Mouse (Mus musculus) myocyte (in vitro differentiated cells): Measurements from ENCODE around the gene Auts2. TPM values are rescaled to one million over a fixed set of nuclear protein-coding genes. Genes with fewer than 3 reads are reported as not detected.

ENCODE experiments used
- H3K27me3 ChIP-seq: one replicate; pipeline ENCODE4 v1.6.1; 2011; ENCODE audit not compliant: control insufficient read depth, insufficient read depth, insufficient read length
- H3K36me3 ChIP-seq: one replicate; pipeline ENCODE4 v1.6.1; 2011; ENCODE audit not compliant: control insufficient read depth, insufficient read depth
- H3K4me2 ChIP-seq: one replicate; pipeline ENCODE4 v1.6.1; 2011; ENCODE audit warnings: low read depth, control low read depth
- H3K4me3 ChIP-seq: one replicate; pipeline ENCODE4 v1.5.1; 2011; ENCODE audit warnings: mild to moderate bottlenecking, control low read depth, moderate library complexity
- H3K79me2 ChIP-seq: one replicate; pipeline ENCODE4 v1.6.1; 2011; ENCODE audit not compliant: control insufficient read depth, insufficient read depth
- H3ac ChIP-seq: one replicate; pipeline ENCODE4 v1.6.1; 2011; ENCODE audit not compliant: control insufficient read depth, insufficient read length
- CEBPB ChIP-seq: IDR thresholded peaks from 2 replicates; pipeline ENCODE4 v1.6.1; 2011; ENCODE audit warnings: mild to moderate bottlenecking, moderate library complexity; ENCODE audit not compliant: poor library complexity, insufficient read depth, severe bottlenecking
- E2F4 ChIP-seq: IDR thresholded peaks from one replicate; pipeline ENCODE4 v1.6.1; 2011; ENCODE audit warnings: mild to moderate bottlenecking, control low read depth, moderate library complexity; ENCODE audit not compliant: insufficient read depth
- MAX ChIP-seq: IDR thresholded peaks from one replicate; pipeline ENCODE4 v1.6.1; 2011; ENCODE audit warnings: low read depth, mild to moderate bottlenecking, control low read depth
- MYOD1 ChIP-seq, 3 experiments: IDR thresholded peaks; one replicate each; pipeline ENCODE4 v1.6.1; 2011; ENCODE audit warnings: control low read depth in 2 of 3, low read depth in 2 of 3, mild to moderate bottlenecking in 2 of 3, moderate library complexity in 1 of 3; ENCODE audit not compliant: insufficient read length in 2 of 3, control insufficient read depth in 1 of 3
- MYOG ChIP-seq, 3 experiments: IDR thresholded peaks; one replicate each; pipeline ENCODE4 v1.6.1; 2011; ENCODE audit warnings: control low read depth in 2 of 3, low read depth in 2 of 3, mild to moderate bottlenecking in 2 of 3; ENCODE audit not compliant: insufficient read length in 2 of 3, control insufficient read depth in 1 of 3, insufficient read depth in 1 of 3
- POLR2A ChIP-seq: IDR thresholded peaks from one replicate; pipeline ENCODE4 v1.6.1; 2011; ENCODE audit warnings: low read depth, mild to moderate bottlenecking, control low read depth, moderate library complexity; ENCODE audit not compliant: insufficient read length
- POLR2AphosphoS2 ChIP-seq: IDR thresholded peaks from one replicate; pipeline ENCODE4 v1.6.1; 2011; ENCODE audit warnings: low read depth, control low read depth; ENCODE audit not compliant: insufficient read length
- REST ChIP-seq: IDR thresholded peaks from one replicate; pipeline ENCODE4 v1.6.1; 2011; ENCODE audit warnings: mild to moderate bottlenecking, control low read depth, moderate library complexity; ENCODE audit not compliant: insufficient read depth, insufficient read length
- SRF ChIP-seq: IDR thresholded peaks from one replicate; pipeline ENCODE4 v1.6.1; 2011; ENCODE audit warnings: low read depth; ENCODE audit not compliant: control insufficient read depth, insufficient read length
- TCF12 ChIP-seq: IDR thresholded peaks from one replicate; pipeline ENCODE4 v1.6.1; 2011; ENCODE audit warnings: mild to moderate bottlenecking, control low read depth; ENCODE audit not compliant: poor library complexity, insufficient read depth, severe bottlenecking
- TCF3 ChIP-seq: IDR thresholded peaks from one replicate; pipeline ENCODE4 v1.6.1; 2011; ENCODE audit warnings: low read depth, control low read depth; ENCODE audit not compliant: insufficient read length
- USF1 ChIP-seq: IDR thresholded peaks from one replicate; pipeline ENCODE4 v1.6.1; 2011; ENCODE audit warnings: low read depth, mild to moderate bottlenecking, control low read depth, moderate library complexity
- polyA plus RNA-seq: library from polyadenylated mRNA; unstranded; fragments of >200 nt; fragmentation: generic; extraction: Trizol; gene quantifications from one replicate; pipeline ENCODE4 v1.2.1, GENCODE M21; 2012; ENCODE audit warnings: missing spikeins

Auts2 gene
- polyA plus RNA-seq, 1 experiment, result 8.0 TPM

DNA sequence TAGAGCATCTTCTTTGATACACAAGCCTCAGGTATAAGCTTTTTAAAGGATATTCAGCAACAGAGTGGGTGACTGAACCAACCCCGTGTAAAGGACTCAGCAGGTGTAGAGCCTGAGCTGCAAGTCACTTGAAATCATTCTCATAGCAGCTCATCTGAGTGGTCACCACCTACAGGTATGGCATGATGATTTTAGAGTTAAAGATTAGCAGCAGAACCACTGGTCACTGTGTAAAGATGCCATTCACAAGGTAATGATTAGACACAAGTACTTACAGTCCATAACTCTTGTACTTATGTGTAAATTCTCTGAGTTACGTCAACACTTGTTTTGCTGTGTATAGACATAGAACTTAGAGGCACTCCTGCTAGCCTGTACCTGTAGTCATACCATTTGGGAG, 327.0 kb downstream of the Auts2 start:
- Histone ChIP-seq H3K79me2 (no peaks in the 10 kb centered on the region), H3K4me3 (no peak overlapping the region), H3K27me3 (no peaks in the 10 kb centered on the region), H3K4me2 (no peak overlapping the region), H3K36me3 (no peaks in the 10 kb centered on the region), H3ac (no peak overlapping the region)
- no peak for TF ChIP-seq CEBPB
- no peak for TF ChIP-seq USF1

DNA sequence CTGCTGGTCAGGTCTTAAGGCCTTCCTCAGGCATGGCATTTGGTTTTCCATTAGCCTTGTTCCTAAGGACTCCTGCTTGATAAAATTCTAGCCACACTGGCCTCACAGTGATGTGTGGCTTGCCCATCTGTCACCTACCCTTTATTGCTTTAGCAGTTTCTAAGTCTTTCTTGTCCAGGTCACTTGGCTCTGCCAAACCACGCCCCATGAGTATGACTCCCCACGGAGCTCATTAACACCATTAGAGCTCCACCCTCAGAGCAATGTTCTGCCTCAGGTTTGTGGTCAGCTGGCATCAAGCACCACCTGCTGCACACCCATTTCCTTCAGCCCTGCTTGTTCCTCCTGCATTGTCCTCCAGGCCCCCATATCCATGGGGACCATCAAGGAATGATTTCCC, 330.7 kb downstream of the Auts2 start:
- H3K36me3 ChIP-seq, result no peaks in the 10 kb centered on the region
- H3K4me3 ChIP-seq, result no peak overlapping the region
- H3K27me3 ChIP-seq, result no peaks in the 10 kb centered on the region
- no peak overlapping the region for H3K4me2 ChIP-seq
- TF ChIP-seq USF1 (no peak), TCF3 (no peak), MAX (no peak), MYOG (IDR thresholded peaks at IDR 0.05; ENCODE audit: control insufficient read depth in 1 of 3, insufficient read depth in 1 of 3, insufficient read length in 2 of 3, low read depth in 2 of 3) (no peak), SRF (no peak), POLR2AphosphoS2 (no peak), TCF12 (no peak), E2F4 (no peak), CEBPB (no peak), REST (no peak), POLR2A (no peak), MYOD1 (IDR thresholded peaks at IDR 0.05; ENCODE audit: control insufficient read depth in 1 of 3, insufficient read length in 2 of 3, low read depth in 2 of 3) (no peak)
- no peak overlapping the region for H3ac ChIP-seq
- H3K79me2 ChIP-seq, result no peaks in the 10 kb centered on the region

DNA sequence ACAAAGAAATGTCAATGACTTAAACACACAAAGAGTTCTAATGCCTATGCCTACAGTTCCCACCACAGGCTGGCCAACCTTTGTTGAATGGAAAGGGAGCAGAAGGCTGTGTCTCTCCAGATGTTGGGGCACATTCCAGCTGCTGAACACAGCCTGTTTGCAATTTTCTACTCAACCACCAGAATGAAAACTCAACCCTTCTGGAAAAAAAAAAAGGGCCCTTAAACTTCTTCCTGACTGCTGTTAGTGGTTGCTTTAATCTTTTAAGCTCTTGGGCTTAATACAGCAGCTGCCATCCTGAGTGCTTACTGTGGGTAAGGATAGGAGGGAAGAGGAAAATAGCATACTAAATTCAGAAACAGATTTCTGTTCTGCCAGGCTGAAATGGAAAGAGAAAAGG, 333.4 kb downstream of the Auts2 start:
- H3K4me3 ChIP-seq, result no peak overlapping the region
- H3K4me2 ChIP-seq, result no peak overlapping the region
- H3K36me3 ChIP-seq, result no peaks in the 10 kb centered on the region
- no peaks in the 10 kb centered on the region for H3K79me2 ChIP-seq
- TF ChIP-seq TCF12 (no peak), USF1 (no peak), TCF3 (no peak), E2F4 (no peak), MYOG (IDR thresholded peaks at IDR 0.05; ENCODE audit: control insufficient read depth in 1 of 3, insufficient read depth in 1 of 3, insufficient read length in 2 of 3, low read depth in 2 of 3) (no peak), POLR2AphosphoS2 (no peak), MYOD1 (IDR thresholded peaks at IDR 0.05; ENCODE audit: control insufficient read depth in 1 of 3, insufficient read length in 2 of 3, low read depth in 2 of 3) (no peak), SRF (no peak), MAX (no peak), CEBPB (no peak), REST (no peak), POLR2A (no peak)
- no peak overlapping the region for H3ac ChIP-seq
- no peaks in the 10 kb centered on the region for H3K27me3 ChIP-seq

DNA sequence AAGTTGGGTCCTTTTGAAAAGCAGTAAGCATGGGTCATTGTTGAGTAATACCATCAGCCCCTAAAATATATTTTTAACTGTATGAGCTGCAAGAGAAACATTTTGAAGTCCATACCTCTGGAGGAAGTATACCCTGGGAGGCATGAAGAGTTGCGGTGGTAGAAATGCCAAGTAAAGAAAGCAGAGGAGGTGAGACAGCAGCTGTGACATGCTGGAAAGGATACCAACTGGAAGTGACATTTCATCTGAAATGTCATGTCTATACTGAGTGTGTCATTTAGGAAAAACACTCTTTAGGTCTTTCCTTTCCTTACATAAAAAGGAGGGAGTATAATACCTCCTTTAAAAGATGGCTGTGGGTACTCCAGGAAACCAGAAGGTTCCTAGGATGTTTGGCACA, 336.9 kb downstream of the Auts2 start:
- no peak overlapping the region for H3K4me3 ChIP-seq
- H3K4me2 ChIP-seq, result no peak overlapping the region
- no peaks in the 10 kb centered on the region for H3K27me3 ChIP-seq
- H3K79me2 ChIP-seq, result no peaks in the 10 kb centered on the region
- no peak for TF ChIP-seq MAX
- TF ChIP-seq E2F4, result no peak
- TF ChIP-seq TCF12, result no peak
- TF ChIP-seq USF1, result no peak
- no peak for TF ChIP-seq SRF
- TF ChIP-seq CEBPB, result no peak
- no peak for TF ChIP-seq MYOD1 (IDR thresholded peaks at IDR 0.05; ENCODE audit: control insufficient read depth in 1 of 3, insufficient read length in 2 of 3, low read depth in 2 of 3)
- H3K36me3 ChIP-seq, result no peaks in the 10 kb centered on the region
- no peak overlapping the region for H3ac ChIP-seq

DNA sequence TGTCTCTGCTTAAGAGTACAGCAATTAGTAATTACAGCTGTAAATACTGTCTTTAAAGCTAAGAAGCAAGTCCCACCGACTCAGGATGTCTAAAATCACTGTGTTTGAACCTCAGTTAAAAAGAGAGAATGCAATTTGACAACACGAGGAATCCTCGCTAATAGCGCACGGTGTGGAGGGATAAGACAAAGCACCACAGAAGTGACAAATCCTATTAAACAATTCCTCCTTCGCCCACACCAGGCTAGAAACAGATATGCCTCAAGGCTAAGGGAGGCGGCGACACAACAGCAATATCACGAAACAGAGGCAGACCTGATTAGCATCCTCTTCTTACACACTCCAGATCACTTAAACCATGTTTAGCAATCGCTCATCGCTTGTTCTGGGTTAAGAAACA, 339.3 kb downstream of the Auts2 start:
- Histone ChIP-seq H3K4me3 (no peak overlapping the region), H3K4me2 (no peak overlapping the region), H3ac (no peak overlapping the region), H3K27me3 (no peaks in the 10 kb centered on the region), H3K79me2 (no peaks in the 10 kb centered on the region), H3K36me3 (no peaks in the 10 kb centered on the region)
- TF ChIP-seq MAX (no peak), MYOG (IDR thresholded peaks at IDR 0.05; ENCODE audit: control insufficient read depth in 1 of 3, insufficient read depth in 1 of 3, insufficient read length in 2 of 3, low read depth in 2 of 3) (no peak), TCF3 (no peak), REST (no peak), SRF (no peak), MYOD1 (IDR thresholded peaks at IDR 0.05; ENCODE audit: control insufficient read depth in 1 of 3, insufficient read length in 2 of 3, low read depth in 2 of 3) (no peak)
